Mouse (Mus musculus) stomach, postnatal 0 days (tissue): Measurements from ENCODE around the gene Dnajb5. TPM values are rescaled to one million over a fixed set of nuclear protein-coding genes. Genes with fewer than 3 reads are reported as not detected.

ENCODE experiments used
- ATAC-seq: fragments of 200-750 bp; cut with Nextera tagmentation; 2 replicates; pipeline ENCODE4 v1.8.0; 2017; ENCODE audit not compliant: low FRiP score, low TSS enrichment
- DNase-seq: peaks from one replicate; pipeline ENCODE4 v3.0.0-alpha.2; 2016; ENCODE audit warnings: low spot score
- H3K27ac ChIP-seq: fragments of 300-500 bp; sonication (generic); replicated peaks from 2 replicates; pipeline ENCODE4 v1.5.1; 2014; ENCODE audit warnings: mild to moderate bottlenecking, control low read depth
- H3K27me3 ChIP-seq: fragments of 300-500 bp; sonication (generic); 2 replicates; pipeline ENCODE4 v1.6.1; 2014; ENCODE audit warnings: low read length; ENCODE audit not compliant: control insufficient read depth, insufficient read depth
- H3K36me3 ChIP-seq: fragments of 300-500 bp; sonication (generic); 2 replicates; pipeline ENCODE4 v1.6.1; 2014; ENCODE audit warnings: low read length, mixed read lengths; ENCODE audit not compliant: control insufficient read depth, insufficient read depth
- H3K4me1 ChIP-seq: fragments of 300-500 bp; sonication (generic); replicated peaks from 2 replicates; pipeline ENCODE4 v1.6.1; 2014; ENCODE audit warnings: antibody characterized with exemption; ENCODE audit not compliant: control insufficient read depth, insufficient read depth
- H3K4me2 ChIP-seq: fragments of 300-500 bp; sonication (generic); replicated peaks from 2 replicates; pipeline ENCODE4 v1.6.1; 2014; ENCODE audit warnings: low read depth, mild to moderate bottlenecking, control low read depth, moderate library complexity
- H3K4me3 ChIP-seq: fragments of 300-500 bp; sonication (generic); 2 replicates; pipeline ENCODE4 v1.5.1; 2014; ENCODE audit warnings: low read depth, low read length, control low read depth
- H3K9ac ChIP-seq: fragments of 300-500 bp; sonication (generic); 2 replicates; pipeline ENCODE4 v1.6.1; 2014; ENCODE audit warnings: mild to moderate bottlenecking, low read length, control low read depth, mixed read lengths
- H3K9me3 ChIP-seq: fragments of 300-500 bp; sonication (generic); 2 replicates; pipeline ENCODE4 v1.6.1; 2016; ENCODE audit warnings: low read length; ENCODE audit not compliant: control insufficient read depth
- CTCF ChIP-seq: IDR thresholded peaks from 2 replicates; pipeline ENCODE4 v1.5.1; 2016; ENCODE audit warnings: antibody characterized with exemption, low read depth, mild to moderate bottlenecking, moderate library complexity
- EP300 ChIP-seq: optimal IDR thresholded peaks from 2 replicates; pipeline ENCODE3; 2016; ENCODE audit warnings: antibody characterized with exemption
- WGBS: fragments of 180-500 bp; shearing (Covaris S2); extraction: QIAGEN DNeasy Blood & Tissue Kit; methylation state at CpG from one replicate; pipeline ENCODE4 v1.1.7; 2014; 5-methylcytosine and 5-hydroxymethylcytosine counted together
- polyA plus RNA-seq: library from polyadenylated mRNA; unstranded; fragments of >200 nt; fragmentation: Nextera tagmentation; extraction: Ambion mirVana; gene quantifications from 2 replicates; pipeline ENCODE4 v1.2.1, GENCODE M21; 2015

The Dnajb5 gene
- polyA plus RNA-seq, 1 experiment from 2014 or later: 9.4 TPM

DNA sequence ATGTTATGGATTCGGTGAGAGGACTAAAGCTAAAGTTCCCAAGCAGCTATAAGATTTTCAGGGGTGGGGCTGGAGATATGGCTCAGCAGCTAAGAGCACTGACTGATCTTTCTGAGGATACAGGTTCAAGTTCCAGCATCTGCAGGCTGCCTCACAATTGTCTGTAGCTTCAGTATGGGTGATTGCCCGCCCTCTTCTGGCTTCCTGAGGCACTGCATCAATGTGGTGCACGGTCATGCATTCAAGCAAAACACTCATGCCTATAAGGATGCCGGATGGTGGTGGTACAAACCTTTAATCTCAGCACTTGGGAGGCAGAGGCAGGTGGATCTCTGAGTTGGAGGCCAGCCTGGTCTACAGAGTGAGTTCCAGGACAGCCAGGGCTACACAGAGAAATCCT lies 12.0 kb downstream of the Dnajb5 start:
- Histone ChIP-seq H3K27me3 (no peaks in the 10 kb centered on the region), H3K9me3 (no peaks in the 10 kb centered on the region), H3K4me1 (no peaks in the 10 kb centered on the region), H3K9ac (no peak overlapping the region), H3K4me3 (no peak overlapping the region), H3K27ac (no peak overlapping the region), H3K36me3 (peaks cover 2% of the 10 kb centered on the region; the same call in 1 of the 2 replicates), H3K4me2 (no peak overlapping the region)
- DNase-seq (peak; percentile 63), ATAC-seq (no peak)
- TF ChIP-seq EP300 (no peak), CTCF (peak; percentile 82)
- 22% methylated on average over 4 of the region's 4 CpGs for WGBS

DNA sequence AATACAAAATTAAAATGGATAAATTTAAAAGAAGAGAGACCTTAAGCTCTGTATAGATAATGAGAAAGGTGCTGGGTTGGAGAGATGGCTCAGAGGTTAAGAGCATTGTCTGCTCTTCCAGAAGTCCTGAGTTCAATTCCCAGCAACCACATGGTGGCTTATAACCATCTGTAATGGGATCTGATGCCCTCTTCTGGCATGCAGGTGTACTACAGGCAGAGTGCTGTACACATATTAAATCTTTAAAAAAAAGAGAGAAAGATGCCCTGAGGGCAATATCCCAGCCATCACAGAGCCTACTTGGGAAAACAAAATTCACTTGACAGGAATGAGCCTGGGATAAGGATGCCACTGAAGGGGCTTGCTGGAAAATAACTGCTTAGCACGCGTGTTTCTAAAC lies 13.9 kb downstream of the Dnajb5 start:
- peak; percentile 54 for TF ChIP-seq CTCF
- TF ChIP-seq EP300: no peak
- Histone ChIP-seq H3K9ac (no peak overlapping the region), H3K27me3 (no peaks in the 10 kb centered on the region), H3K4me2 (no peak overlapping the region), H3K36me3 (no peaks in the 10 kb centered on the region), H3K27ac (no peak overlapping the region), H3K4me3 (no peak overlapping the region), H3K9me3 (no peaks in the 10 kb centered on the region), H3K4me1 (no peaks in the 10 kb centered on the region)
- DNase-seq: no peak
- ATAC-seq: no peak
- WGBS: 91% methylated on average over 2 of the region's 2 CpGs

DNA sequence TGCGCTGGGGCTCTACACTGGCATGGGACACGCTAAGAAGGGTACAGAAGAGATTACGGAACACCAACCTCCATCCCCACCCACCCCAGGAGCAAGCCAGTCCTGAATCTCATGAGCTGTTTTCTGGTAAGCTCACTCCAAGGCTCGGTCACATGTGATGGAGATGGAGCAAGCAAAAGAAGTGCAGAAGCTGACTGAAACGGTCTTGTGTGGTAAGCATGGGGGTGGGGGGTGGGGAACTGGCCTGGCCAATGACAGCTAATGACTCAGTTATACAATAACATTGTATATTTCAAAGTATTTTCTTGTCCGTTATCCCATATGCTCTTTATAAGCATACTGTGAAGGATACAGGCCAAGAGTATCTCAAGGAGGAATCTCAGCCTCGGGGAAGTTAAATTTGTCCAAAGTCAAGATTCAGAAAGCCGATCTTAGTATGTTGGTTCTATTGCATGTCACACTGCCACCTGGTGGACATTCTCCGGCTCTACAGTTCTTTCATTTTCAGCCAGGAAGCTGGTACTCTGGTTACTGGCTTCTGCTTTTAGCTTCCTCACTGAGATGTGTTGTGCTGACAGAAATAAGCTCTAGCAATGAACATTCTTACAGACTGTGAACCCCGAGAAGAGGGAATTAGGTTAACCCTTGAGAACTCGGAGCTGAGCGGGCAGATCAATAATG lies 15.6 kb downstream of the Dnajb5 start:
- WGBS: 20% methylated on average over 12 of the region's 12 CpGs
- Histone ChIP-seq H3K9me3 (no peaks in the 10 kb centered on the region), H3K4me1 (no peaks in the 10 kb centered on the region), H3K27me3 (no peaks in the 10 kb centered on the region), H3K36me3 (no peaks in the 10 kb centered on the region), H3K9ac (peak overlapping the region; percentile 13; the same call in 1 of the 2 replicates), H3K4me3 (no peak overlapping the region), H3K4me2 (0 out of 2 replicates have a peak overlapping the region, but pooled peaks have one; percentile 18), H3K27ac (no peak overlapping the region)
- TF ChIP-seq CTCF (peak; percentile 92), EP300 (no peak)
- ATAC-seq (no peak; the same call in 1 of the 2 replicates), DNase-seq (peak; percentile 52)

DNA sequence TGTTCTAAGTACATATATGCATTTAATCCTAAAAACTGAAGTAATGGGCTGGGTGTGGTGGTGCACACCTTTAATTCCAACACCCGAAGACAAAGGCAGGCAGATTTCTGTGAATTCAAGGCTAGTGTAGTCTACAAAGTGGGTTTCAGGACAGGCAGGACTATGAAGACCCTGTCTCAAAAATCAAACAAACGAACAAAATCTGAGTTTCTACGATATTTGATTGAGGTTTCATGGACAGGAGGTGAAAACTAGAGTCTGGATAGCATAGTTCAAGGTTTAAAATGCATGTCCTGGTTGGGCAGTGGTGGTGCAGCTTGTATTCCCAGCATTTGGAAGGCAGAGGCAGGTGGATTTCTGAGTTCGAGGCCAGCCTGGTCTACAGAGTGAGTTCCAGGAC lies 19.7 kb downstream of the Dnajb5 start, which contains the start of gene 1700022I11Rik:
TSS of gene 1700022I11Rik (plus strand) at position 301 of the 400 bp plus-strand sequence.
- WGBS: 85% methylated on average over 4 of the region's 4 CpGs
- no peak within 1 kb of the TSS for H3K4me2 ChIP-seq
- H3K27ac ChIP-seq: no peak within 1 kb of the TSS
- DNase-seq: no peak
- H3K9me3 ChIP-seq: no peaks in the 10 kb centered on the region
- H3K27me3 ChIP-seq: no peaks in the 10 kb centered on the region
- no peak within 1 kb of the TSS for H3K4me3 ChIP-seq
- H3K36me3 ChIP-seq: no peaks in the 10 kb centered on the region
- H3K9ac ChIP-seq: no peak within 1 kb of the TSS
- H3K4me1 ChIP-seq: no peaks in the 10 kb centered on the region
- no peak for ATAC-seq
- TF ChIP-seq CTCF (no peak), EP300 (no peak)

DNA sequence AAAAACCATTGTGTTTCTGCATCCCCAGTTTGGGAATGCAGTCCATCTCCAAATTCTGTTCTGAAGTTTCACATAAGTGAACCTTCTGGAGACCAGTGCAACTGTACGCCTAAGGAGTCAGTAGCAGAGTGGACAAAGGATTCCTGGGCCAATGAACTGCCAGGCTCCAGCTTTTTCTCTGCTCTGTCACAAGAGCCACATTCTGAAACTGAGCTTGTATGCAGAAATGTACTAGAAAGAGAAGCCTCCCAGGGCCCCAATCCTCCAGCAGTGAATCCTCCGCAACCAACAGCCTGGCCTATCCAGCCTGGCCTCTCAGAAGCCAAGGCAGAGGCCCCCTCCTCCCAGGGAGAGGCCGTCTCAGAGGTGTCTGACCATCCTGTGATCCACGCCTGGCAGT lies 23.3 kb downstream of the Dnajb5 start:
- TF ChIP-seq CTCF: no peak
- TF ChIP-seq EP300: no peak
- Histone ChIP-seq H3K27ac (no peak overlapping the region), H3K27me3 (no peaks in the 10 kb centered on the region), H3K36me3 (no peaks in the 10 kb centered on the region), H3K9ac (no peak overlapping the region), H3K9me3 (no peaks in the 10 kb centered on the region), H3K4me1 (no peaks in the 10 kb centered on the region), H3K4me3 (no peak overlapping the region), H3K4me2 (no peak overlapping the region)
- DNase-seq: no peak
- no peak for ATAC-seq
- WGBS: 74% methylated on average over 4 of the region's 4 CpGs

DNA sequence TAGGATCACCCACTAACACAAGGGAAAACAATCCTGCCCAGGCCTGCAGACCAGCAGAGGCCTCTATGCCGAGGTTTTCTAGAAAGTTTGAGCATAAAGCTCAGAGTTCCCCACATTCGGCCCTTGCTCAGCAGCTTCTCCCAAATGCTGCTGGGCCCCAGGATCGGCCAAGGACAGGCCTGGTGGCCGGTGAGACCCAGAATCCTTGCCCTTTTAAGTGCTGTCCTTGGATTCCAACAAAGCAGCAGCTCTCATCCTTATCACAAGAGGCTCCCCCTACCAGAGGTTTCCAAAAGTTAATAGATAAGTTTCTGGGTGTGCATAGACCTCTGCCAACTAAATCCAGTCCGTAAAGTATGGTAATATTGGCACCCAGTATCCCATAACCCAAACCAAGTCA lies 24.3 kb downstream of the Dnajb5 start:
- TF ChIP-seq CTCF (no peak), EP300 (no peak)
- H3K27me3 ChIP-seq: no peaks in the 10 kb centered on the region
- 71% methylated on average over 5 of the region's 5 CpGs for WGBS
- H3K27ac ChIP-seq: no peak overlapping the region
- DNase-seq (no peak), ATAC-seq (no peak)
- H3K4me3 ChIP-seq: no peak overlapping the region
- H3K9ac ChIP-seq: no peak overlapping the region
- no peaks in the 10 kb centered on the region for H3K36me3 ChIP-seq
- no peaks in the 10 kb centered on the region for H3K9me3 ChIP-seq
- no peak overlapping the region for H3K4me2 ChIP-seq
- no peaks in the 10 kb centered on the region for H3K4me1 ChIP-seq
